Comparison of ENCODE assay signal across 16 mouse cellular contexts in the genomic region with DNA sequence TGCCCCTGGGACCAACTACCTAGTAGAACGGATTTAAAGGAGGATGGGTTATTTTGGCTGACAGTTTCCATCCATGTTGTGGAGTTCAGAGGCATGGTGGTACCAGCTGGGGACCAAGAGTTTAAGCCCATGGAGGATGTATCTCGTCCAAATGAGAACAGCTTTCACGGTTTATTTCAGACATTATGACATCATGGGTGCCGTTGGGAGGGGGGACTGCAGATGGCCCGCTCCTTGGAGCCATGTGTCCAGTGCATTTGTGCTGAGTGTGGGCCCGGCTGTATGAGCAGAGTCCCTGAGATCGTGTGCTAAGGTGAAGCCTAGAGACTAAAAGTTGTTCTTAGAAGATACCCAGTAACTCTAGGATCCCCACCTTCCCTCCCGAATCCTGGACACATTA. TPM values are rescaled to one million over a fixed set of nuclear protein-coding genes. Genes with fewer than 3 reads are reported as not detected.
DNase-seq lines count a peak whose midpoint lies in the region; ATAC-seq lines count a peak whose summit lies in the region.
"Had no signal": no experiment of that assay in that cellular context is flagged by ENCODE, and none has a peak within 500 bp of the region (broad histone marks: within the 10 kb centered on the region; RNA-seq: fewer than 3 reads in every experiment).

No protein-coding gene starts in this region.

- peak; percentile 90 for DNase-seq in heart, adult 11 months
- DNase-seq in left cerebral cortex, adult 18-20 months (ENCODE audit: low spot score in 2 of 2): peak; percentile 53 to 55
- no peak for DNase-seq in left cerebral cortex, adult 11 months (ENCODE audit: low spot score)
- DNase-seq in cerebellum, adult 18-20 months: peak; percentile 80 to 84
- DNase-seq in cerebellum, postnatal 10 days: peak; percentile 78 to 79
- no peak for DNase-seq in adrenal gland, postnatal 25 days
- DNase-seq in thymus, postnatal 10 days (ENCODE audit: low spot score in 2 of 2): no peak
- DNase-seq: lung, postnatal 4 days; retina, postnatal 1 day; thymus, postnatal 36 days had no signal

- H3K9ac ChIP-seq in heart, embryonic 12.5 days: no peak overlapping the region
- H3K9ac ChIP-seq: intestine, embryonic 15.5 days; midbrain, embryonic 12.5 days had no signal

- H3K36me3 ChIP-seq in heart, embryonic 12.5 days: no peaks in the 10 kb centered on the region
- H3K36me3 ChIP-seq: G1E; intestine, embryonic 15.5 days; midbrain, embryonic 12.5 days had no signal

- no peak overlapping the region for H3K27ac ChIP-seq in heart, embryonic 12.5 days (ENCODE audit: poor library complexity, severe bottlenecking)
- H3K27ac ChIP-seq: intestine, embryonic 15.5 days; midbrain, embryonic 12.5 days; stomach, postnatal 0 days had no signal

- H3K4me1 ChIP-seq in heart, embryonic 12.5 days (replicated peaks): peaks cover 56% of the 10 kb centered on the region

- ATAC-seq in heart, embryonic 12.5 days (ENCODE audit: insufficient number of reproducible peaks, low FRiP score): no peak
- ATAC-seq: intestine, embryonic 15.5 days had no signal

- no peak overlapping the region for H3K4me2 ChIP-seq in heart, embryonic 12.5 days
- H3K4me2 ChIP-seq: intestine, embryonic 15.5 days; midbrain, embryonic 12.5 days had no signal

- no peak overlapping the region for H3K4me3 ChIP-seq in heart, embryonic 12.5 days
- H3K4me3 ChIP-seq: intestine, embryonic 15.5 days; midbrain, embryonic 12.5 days; myocyte had no signal

- WGBS in heart, embryonic 12.5 days: 74% methylated on average over 8 of the region's 8 CpGs

- no peaks in the 10 kb centered on the region for H3K27me3 ChIP-seq in heart, embryonic 12.5 days (replicated peaks)
- H3K27me3 ChIP-seq: intestine, embryonic 15.5 days; midbrain, embryonic 12.5 days had no signal

- H3K9me3 ChIP-seq in heart, embryonic 12.5 days (replicated peaks): no peaks in the 10 kb centered on the region
- H3K9me3 ChIP-seq: G1E; intestine, embryonic 15.5 days; midbrain, embryonic 12.5 days had no signal

RNA-seq across cellular contexts. Expression of a gene that starts 50.4 kb away (rescaled TPM):
- 8.9 and 9.7 TPM in 2 replicates for polyA plus RNA-seq in heart, embryonic 12.5 days (2016; fragmentation: Nextera tagmentation; extraction: Ambion mirVana)
- total RNA-seq in left cerebral cortex, adult 18-20 months (2021): 10 to 100 TPM; 74.0 to 77.6 TPM
- total RNA-seq in adrenal gland, postnatal 25 days (2021): 81.3 and 82.6 TPM in 2 replicates

Comparison
In these comparisons a context has a peak if more than half of its experiments do, and no peak if none do; other contexts are left out.
1. DNase-seq: peak in heart, adult 11 months (single experiment), left cerebral cortex, adult 18-20 months (2 of 2), cerebellum, adult 18-20 months (2 of 2) and cerebellum, postnatal 10 days (2 of 2); none in left cerebral cortex, adult 11 months (single experiment), adrenal gland, postnatal 25 days (single experiment) and thymus, postnatal 10 days (0 of 2).